Mouse (Mus musculus) telencephalon, adult 2 months (tissue): Measurements from ENCODE around the gene Tpt1.
"Not testable (repeated sequence)": the region's sequence is repeated elsewhere in the genome, so short reads cannot be mapped to it uniquely, and the experiment has no call there.

Source experiments
- DNase-seq: peaks from one replicate; pipeline ENCODE4 v3.0.0-alpha.2; 2011; ENCODE audit warnings: low read depth, low spot score

Gene Tpt1

GRCm38 (mm10) chr14:75844867-75845697 lies at the start of gene Tpt1:
Gene Tpt1 (plus strand): TSS chr14:75845093.
- peak; percentile 89 for DNase-seq

- DNase-seq = no peak
These were observed 49.0 kb upstream of the Tpt1 start for GRCm38 (mm10) chr14:75795918-75796317.

- DNase-seq = no peak
These were observed 47.0 kb upstream of the Tpt1 start for GRCm38 (mm10) chr14:75797769-75798386.

GRCm38 (mm10) chr14:75807800-75808199 lies 37.1 kb upstream of the Tpt1 start:
- DNase-seq = no peak

GRCm38 (mm10) chr14:75809931-75810330 lies 35.0 kb upstream of the Tpt1 start:
- no peak for DNase-seq

- no peak for DNase-seq
These were observed 26.4 kb upstream of the Tpt1 start for GRCm38 (mm10) chr14:75818528-75818927.

- DNase-seq = no peak
These were observed 25.6 kb upstream of the Tpt1 start for GRCm38 (mm10) chr14:75819341-75819740.

GRCm38 (mm10) chr14:75820007-75820406 lies 24.9 kb upstream of the Tpt1 start:
- no peak for DNase-seq

GRCm38 (mm10) chr14:75826851-75827410 lies 18.0 kb upstream of the Tpt1 start:
- DNase-seq = no peak

- no peak for DNase-seq
These were observed 16.7 kb upstream of the Tpt1 start for GRCm38 (mm10) chr14:75828221-75828620.

GRCm38 (mm10) chr14:75828866-75829806 lies 15.8 kb upstream of the Tpt1 start:
- DNase-seq = peak; percentile 78

- not testable (repeated sequence) for DNase-seq
These were observed 15.1 kb upstream of the Tpt1 start for GRCm38 (mm10) chr14:75829817-75830216.

- no peak for DNase-seq
These were observed 12.9 kb upstream of the Tpt1 start for GRCm38 (mm10) chr14:75832031-75832430.

GRCm38 (mm10) chr14:75832982-75833381 lies 11.9 kb upstream of the Tpt1 start:
- DNase-seq = no peak

GRCm38 (mm10) chr14:75833546-75834250 lies 11.2 kb upstream of the Tpt1 start:
- DNase-seq = no peak

- DNase-seq = peak; percentile 55
These were observed 10.6 kb upstream of the Tpt1 start for GRCm38 (mm10) chr14:75834251-75834738.

GRCm38 (mm10) chr14:75834739-75835381 lies 10.0 kb upstream of the Tpt1 start:
- DNase-seq = no peak

- no peak for DNase-seq
These were observed 8.3 kb upstream of the Tpt1 start for GRCm38 (mm10) chr14:75836579-75836978.

GRCm38 (mm10) chr14:75837048-75837916 lies 7.6 kb upstream of the Tpt1 start:
- DNase-seq = no peak
